Mouse (Mus musculus) cerebellum, postnatal 36 days (tissue): ENCODE data around the gene Dixdc1.
A peak's percentile ranks its signal among the peaks of the same experiment; 100 is the strongest.

Experiments used
- DNase-seq, 2 experiments: peaks; one replicate each; pipeline ENCODE4 v3.0.0; 2021 to 2022; ENCODE audit warnings: mixed read lengths in 2 of 2

The Dixdc1 gene

DNA sequence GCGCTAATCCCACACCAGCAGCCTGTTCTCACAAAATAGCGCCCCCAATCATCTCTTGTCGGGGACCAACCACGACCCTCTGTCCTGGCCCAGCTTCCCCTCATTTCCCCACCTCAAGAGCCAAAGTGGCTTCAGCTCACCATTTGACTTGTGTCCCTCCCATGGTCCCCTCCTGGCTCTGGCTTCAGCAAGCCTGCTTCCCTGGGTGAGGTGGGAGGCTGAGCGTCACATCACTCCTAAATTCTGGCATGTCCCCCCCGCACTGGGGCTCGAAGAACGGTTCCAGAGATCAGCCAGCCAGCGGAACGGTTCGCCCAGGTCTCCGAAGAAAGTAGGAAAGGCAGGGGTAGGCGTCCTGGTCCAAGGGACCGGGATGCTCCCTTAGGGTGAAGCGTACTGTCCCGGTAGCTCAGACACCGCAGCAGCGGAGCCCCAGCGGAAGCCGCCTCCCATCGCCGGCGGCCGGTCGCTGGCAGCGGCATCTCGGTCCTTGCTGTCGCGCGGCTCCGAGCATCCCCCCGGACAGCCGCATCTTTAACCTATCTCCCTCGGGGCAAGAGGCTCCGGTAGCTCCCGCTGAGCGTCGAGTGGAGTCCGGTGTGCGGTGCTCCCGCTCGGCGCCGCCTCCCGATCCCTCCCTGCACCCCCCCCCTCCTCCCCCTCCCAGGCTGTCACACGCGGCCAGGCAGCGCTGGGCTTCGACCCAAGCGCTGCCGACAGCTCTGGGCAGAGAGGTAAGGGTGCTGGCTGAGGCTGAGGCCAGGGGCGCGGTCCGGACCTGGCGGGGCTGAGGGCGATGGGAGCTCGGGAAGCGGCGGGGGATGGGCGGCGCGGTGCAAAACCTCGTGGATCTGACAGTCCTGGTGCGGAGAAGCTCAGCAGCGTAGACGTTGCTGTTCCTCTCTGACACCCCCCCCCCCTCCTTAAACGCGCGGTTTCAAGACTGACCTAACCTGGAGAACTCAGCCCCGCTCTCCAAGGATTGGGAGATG is 40.6 kb downstream of the Dixdc1 start:
- DNase-seq = peak; percentile 65 to 68

GRCm38 (mm10) chr9:50697706-50698041 is 41.6 kb downstream of the Dixdc1 start:
- peak; percentile 76 to 80 for DNase-seq

DNA sequence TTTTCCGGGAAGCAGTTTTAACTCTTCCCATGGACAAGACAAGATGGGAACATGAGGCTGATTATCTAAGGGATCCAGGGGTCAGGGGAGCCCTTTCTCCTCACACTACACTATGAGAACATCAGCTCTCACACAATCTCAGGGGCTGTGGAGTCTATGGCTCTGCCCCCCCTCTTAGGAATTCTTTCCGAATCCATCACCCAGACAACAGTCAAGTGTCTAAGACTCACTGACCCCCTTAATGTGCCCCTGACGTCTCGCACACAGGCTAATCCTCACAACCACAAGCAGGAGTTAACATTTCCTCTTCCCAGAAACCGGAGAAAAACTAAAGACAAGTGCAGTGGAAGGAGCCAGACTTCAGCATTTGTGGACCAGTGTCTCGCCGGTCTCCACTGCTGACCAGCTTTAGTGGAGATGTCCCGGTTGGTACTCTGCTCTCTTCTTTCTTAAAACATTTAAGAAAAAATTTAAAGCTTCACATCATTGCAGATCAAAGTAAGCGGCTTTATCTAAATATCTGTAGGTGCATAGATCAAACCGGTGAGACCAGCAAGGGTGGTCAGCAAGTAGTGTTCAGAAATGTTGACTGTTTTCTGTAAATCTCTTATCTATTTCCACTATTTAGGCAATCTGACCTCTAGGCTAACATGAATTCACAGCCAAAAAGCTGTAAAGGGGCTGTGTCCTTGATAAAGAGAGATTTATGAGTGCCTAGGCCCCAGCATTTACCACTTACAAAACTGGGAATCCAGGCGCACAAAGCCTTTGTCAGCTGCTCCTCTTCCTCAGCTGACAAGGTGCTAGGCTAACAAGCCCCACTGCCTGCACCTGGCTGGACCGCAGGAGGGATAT is 42.2 kb downstream of the Dixdc1 start:
- DNase-seq = no peak

DNA sequence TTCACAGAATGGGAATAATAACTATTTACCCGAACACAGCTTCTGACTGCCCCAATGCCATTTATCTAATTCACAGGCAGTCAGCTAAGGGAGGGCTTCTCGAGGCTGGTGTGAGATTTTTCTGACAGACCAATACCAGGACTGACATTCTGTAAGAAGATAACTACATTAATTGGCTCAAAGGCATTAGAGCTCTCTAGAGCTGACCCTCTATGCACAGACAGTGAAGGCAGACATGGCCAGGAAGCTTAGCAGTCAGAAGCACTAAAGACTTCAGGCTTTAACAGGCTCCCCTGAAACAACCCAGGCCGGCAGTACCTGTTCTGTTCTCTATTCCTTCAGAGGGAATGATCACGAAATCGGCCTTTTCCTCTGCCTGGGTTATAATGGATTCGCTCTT is 44.2 kb downstream of the Dixdc1 start:
- DNase-seq = no peak

- DNase-seq = peak; percentile 49
Measured at GRCm38 (mm10) chr9:50693631-50694030, 45.7 kb downstream of the Dixdc1 start.

DNA sequence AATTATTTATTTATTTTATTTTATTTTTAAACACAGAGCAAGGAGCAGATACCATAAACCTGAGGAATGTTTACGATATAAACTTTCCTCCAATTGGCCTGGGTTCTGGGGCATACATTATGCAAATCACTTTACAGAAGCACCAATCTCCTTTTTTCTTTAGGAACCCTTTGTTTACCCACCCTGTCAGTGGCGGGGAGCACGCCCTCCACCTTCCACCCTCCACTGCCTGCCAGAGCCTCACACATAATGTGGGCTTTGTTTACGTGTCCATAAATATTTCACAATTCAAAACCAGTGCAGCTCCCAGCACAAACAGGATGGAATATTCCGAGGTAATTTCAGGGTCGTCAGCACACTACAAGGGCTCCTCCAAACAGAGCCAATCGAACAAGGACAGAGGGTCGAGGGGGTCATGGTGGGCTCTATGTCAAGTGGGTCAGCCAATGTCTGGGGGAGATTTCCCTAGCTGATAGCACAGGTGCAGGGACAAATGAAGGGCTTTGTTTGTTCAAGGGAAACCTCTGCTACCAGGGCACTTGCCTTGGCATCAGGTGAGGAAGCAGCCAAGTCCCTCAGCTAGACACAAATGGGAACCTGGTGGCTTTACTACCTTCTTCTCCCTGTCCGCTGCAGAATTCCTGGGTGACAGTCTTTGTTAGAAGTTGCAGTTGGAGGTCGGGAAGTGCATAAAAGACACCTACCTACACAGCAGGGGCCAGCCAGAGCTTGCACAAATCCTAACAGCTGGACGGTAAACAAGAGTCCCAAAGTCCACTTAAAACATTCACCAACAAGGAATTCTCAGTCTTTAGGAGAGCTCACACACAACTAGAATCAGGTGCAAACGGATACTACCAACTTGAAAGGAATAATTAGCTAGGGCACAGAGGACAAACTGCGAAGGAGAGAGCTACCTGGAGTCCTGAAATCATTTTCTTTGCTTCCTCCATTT is 46.4 kb downstream of the Dixdc1 start:
- DNase-seq = no peak

DNA sequence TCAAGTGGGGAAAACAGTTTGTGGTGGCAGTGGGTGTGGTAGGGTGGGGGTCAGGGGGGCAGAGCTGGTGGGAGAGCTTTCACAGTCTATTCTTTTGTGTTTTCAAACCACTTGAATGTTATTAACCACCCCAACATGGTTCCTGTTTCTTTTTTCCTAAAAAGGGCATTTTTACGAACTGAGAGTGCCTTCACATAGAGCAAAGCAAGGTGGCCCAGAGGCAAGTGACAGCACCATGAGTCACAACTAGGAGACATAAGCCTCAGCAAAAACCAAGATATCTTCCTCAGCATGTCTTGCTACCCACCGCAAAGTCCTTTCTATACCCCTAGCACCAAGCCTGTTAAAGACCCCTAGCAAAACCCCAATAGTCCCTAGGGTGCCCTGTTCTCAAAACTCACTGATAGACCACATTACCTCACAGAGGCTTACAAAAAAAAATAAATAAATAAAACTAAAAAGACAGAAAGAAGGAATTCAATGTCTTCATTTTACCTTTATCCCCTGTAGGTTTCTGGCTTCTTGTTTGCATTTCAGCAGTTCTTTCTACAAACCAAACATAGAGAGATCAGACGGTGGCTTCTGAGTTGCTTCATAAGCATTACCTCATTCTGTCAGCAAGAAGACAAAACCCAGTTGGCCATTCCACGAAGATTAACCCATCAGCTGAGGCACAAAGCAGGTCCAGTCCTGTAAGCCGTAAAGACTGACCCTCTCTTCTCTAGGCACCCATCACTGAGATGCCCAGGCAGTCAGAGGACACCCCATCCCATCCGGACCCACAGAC is 52.3 kb downstream of the Dixdc1 start:
- DNase-seq = no peak

DNA sequence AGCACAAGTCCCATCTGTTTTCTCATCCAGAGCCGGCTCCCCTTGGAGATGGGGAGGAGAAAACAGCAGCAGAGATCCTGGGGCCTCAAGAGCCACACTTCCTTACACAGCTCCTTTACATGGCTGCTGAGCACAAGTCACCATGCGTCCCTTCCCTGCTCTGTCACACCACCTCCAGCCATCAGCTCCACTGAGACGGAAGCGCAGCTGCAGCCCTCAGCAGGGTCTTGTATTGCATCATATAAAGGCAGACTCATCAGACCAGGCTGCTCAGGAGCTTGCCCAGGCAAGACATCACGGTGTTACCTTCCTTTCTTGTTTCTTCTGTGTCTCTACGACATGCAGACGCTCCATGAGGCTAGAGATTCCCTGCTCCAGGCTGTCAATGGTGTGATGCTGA is 57.6 kb downstream of the Dixdc1 start:
- no peak for DNase-seq

DNA sequence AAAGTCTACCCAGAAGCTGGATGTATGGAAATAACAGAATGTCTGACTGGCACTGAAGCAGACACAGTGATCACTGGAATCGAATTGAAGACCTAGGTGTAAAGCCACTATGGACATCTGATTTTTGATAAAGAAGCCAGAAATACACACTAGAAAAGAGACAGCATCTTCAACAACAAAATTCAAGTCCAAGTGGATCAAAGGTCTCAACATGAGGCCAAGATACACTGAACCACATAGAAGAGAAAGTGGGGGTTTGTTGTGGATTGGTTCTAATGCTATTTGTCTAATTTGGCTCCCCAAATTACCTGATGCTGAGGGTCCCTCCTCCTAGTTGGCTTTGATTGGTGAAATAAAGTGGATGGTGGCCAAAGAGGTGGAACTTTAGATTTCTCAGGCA is 59.9 kb downstream of the Dixdc1 start:
- no peak for DNase-seq

GRCm38 (mm10) chr9:50674771-50675170 is 64.5 kb downstream of the Dixdc1 start:
- DNase-seq = no peak

DNA sequence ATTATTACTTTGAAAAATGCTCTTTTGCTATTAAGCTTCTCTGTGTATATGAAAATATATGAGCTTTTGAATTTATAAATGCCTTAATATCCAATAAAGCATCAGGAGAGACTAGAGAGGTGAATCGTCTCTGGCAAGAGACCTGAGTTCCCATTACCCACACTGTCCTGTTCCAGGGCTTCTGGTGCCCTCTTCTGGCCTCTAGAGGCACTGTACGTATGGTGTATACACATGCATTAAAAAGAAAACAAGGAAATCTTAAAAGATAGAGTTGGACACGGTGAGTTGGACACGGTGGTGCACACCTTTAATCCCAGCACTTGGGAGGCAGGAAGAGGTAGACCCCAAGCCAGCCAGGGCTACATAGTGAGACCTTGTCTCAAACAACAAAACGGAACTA is 68.6 kb downstream of the Dixdc1 start:
- peak; percentile 48 to 51 for DNase-seq

DNA sequence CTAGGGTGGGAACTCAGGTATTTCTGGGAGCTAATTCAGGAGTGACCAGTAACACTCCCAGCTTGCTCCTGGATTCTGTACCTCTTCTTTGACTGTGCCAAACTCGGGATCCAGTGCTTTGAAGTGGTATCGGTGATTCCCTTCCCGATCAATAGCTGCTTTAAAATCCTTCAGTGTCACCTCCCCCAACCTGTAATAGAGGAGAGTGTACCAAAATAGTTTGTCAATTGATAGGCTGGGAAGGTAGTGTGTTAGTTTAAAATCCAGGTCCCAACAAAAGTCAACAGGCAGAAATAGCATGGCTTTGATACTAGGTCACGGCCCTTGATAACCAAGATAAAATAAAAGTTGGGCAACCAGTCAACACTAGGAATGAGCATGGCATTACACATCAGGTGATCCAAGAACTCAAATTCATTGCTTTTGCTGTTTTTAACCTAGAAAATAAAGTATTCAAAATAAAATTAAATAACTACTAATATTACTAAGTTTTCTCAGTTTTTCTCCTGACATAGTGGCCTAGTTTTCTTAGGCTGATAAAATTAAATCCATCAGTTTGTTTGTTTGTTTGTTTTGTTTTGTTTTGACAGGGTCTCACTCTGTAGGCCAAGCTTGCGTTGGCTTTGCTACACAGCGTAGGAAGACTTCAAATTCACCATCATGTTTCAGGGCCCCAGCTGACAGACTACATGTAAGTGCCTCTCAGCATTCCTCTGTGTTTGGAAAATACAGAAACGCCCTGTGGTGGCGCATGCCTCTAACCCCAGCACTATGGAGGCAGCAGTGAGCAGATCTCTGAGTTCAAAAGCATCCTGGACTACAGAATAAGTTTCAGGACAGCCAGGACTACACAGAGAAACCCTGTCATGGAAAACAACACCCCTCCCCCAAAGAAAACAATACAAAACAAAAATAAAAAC is 71.5 kb downstream of the Dixdc1 start:
- no peak for DNase-seq

DNA sequence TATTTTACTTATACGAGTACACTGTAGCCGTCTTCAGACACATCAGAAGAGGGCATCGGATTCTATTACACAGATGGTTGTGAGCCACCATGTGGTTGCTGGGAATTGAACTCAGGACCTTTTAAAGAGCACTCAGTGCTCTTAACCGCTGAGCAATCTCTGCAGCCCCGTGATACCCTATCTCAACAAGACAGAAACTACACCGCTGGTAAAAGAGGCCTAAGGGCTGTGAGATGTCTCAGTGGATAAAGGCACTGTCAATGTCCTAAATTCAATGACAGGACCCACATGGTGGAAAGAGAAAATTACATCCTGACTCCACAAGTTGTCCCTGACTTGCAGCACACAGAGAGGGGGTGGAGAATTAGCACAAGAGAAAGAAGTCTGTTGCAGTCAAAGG is 72.9 kb downstream of the Dixdc1 start:
- DNase-seq = no peak

GRCm38 (mm10) chr9:50664826-50665225 is 74.5 kb downstream of the Dixdc1 start:
- no peak for DNase-seq

DNA sequence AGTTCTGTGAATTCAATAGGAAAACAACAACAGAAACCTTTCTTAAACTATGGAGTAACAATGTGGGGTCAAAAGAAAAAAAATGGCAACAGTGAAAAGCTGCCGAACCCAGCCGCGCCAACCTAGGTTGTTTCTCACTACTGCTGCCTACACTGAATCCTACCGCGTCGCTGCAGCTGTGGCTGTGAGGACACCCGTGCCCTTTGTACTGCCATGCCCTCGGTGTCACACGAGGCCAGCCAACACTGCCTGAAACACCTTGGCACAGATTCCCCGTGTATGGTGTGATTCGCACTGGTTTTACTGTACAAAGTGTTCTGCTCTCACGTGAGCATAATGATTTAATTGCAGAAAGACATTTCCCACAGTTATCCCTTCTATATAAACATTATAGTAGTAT is 78.9 kb downstream of the Dixdc1 start:
- peak; percentile 28 for DNase-seq

- DNase-seq = peak; percentile 89 to 94
Measured at GRCm38 (mm10) chr9:50659392-50660217, 79.7 kb downstream of the Dixdc1 start, which contains the start of gene Dlat. Gene Dlat, minus strand, starts transcription at chr9:50659780.

GRCm38 (mm10) chr9:50658941-50659388 is 80.4 kb downstream of the Dixdc1 start:
- no peak for DNase-seq

DNA sequence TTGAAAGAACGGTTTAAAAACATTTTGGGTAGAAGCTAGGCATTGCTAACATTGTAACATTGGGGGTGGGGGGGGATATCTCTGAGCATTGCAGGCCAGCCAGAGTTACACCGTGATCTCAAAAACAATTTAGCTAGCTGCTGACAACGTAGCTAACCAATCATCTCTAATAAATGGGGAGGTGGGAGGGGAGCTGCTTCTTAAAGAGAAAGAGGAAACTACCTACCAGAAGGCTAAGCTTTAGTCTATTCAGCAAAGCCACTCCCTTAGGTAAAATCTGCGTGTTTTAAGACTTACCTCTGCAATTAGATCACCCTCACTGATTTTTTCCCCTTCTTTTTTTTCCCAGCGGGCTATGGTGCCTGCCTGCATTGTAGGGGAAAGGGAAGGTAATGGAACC is 80.9 kb downstream of the Dixdc1 start:
- no peak for DNase-seq

DNA sequence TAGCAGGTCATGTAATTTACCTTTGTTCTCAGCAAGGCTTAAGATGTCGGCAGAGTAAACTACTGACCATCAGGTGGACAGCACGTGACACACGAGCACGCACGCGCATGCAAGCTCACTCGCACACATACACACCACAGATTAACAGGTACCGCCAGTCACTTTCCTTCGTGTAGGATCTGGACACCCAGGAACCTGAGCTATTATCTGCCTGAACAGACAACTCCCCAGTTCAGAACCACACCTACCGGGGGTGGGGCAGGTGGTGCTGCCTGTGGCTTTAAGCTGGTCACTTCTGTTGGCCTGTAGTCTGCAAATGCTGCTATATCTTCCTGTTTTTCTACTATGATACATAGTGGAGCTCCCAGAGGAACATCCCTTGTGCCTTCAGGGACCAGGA is 88.8 kb downstream of the Dixdc1 start:
- no peak for DNase-seq
